Mouse (Mus musculus): ENCODE results near the gene Tspan1. TPM values are rescaled to one million over a fixed set of nuclear protein-coding genes. Genes with fewer than 3 reads are reported as not detected.

Gene Tspan1
- polyA plus RNA-seq (2015; fragmentation: Nextera tagmentation; extraction: Ambion mirVana) = 16.5 and 20.0 TPM in 2 replicates

DNA sequence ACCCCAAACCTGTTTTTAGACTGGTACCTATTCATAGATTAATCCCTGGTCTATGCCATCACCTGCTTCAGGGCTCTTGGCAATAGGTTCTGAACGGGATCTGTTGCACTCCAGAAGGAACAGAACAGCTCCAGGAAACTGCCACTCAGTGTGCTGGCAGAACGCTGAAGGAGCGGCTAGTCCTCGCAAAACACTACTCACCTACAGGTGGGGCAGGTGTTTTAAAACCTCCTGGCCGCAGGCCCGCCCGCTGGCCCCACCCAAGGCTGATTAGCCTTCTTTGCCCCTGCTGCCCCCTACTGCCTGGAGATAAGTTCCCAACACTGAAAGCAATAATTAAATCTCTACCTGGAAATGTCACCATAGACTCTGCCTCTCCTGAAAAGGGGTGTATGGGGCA, at the start of gene Tspan1:
TSS of gene Tspan1 (minus strand) at position 198 of the 400 bp plus-strand sequence.
- ATAC-seq (replicated peaks; ENCODE audit: low FRiP score, low read depth) = no peak
- Histone ChIP-seq H3K9me3 (replicated peaks; ENCODE audit: low read length) (no peaks in the 10 kb centered on the region), H3K4me3 (replicated peaks; ENCODE audit: low read depth, low read length) (no peak within 1 kb of the TSS), H3K4me2 (ENCODE audit: low read length) (no peak within 1 kb of the TSS), H3K27ac (no peak within 1 kb of the TSS), H3K27me3 (ENCODE audit: insufficient read depth, low read length) (no peaks in the 10 kb centered on the region), H3K9ac (ENCODE audit: low read depth, low read length) (no peak within 1 kb of the TSS), H3K36me3 (ENCODE audit: insufficient read depth, low read length) (no peaks in the 10 kb centered on the region), H3K4me1 (replicated peaks; ENCODE audit: insufficient read depth, low read length) (peaks cover 9% of the 10 kb centered on the region; the same call in 1 of the 2 replicates)
- no peak for DNase-seq (ENCODE audit: low spot score)
- peak; percentile 60 for TF ChIP-seq CTCF (IDR thresholded peaks at IDR 0.05; ENCODE audit: low read depth)
- 25% methylated on average over 7 of the region's 7 CpGs for WGBS

DNA sequence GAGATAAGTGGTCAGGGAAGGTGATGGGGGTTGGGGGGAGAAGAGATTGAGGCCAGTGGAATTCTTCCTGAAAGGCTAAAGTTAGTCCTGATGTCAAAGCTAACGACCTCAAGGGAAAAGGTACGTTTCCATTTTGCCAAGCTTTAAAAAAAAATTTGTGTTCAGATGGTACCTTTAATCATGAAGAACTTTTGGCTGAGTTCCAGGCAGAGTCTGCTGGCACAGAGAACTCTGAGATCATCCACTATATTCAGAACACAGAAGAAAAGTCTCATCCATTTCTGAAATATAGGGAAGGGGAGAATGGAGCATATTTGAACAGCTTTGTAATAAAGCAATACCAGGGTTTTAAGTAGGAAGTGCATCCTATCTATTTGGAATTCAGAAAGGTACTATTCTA, 49.6 kb upstream of the Tspan1 start:
- WGBS = 62% methylated on average over 2 of the region's 2 CpGs

DNA sequence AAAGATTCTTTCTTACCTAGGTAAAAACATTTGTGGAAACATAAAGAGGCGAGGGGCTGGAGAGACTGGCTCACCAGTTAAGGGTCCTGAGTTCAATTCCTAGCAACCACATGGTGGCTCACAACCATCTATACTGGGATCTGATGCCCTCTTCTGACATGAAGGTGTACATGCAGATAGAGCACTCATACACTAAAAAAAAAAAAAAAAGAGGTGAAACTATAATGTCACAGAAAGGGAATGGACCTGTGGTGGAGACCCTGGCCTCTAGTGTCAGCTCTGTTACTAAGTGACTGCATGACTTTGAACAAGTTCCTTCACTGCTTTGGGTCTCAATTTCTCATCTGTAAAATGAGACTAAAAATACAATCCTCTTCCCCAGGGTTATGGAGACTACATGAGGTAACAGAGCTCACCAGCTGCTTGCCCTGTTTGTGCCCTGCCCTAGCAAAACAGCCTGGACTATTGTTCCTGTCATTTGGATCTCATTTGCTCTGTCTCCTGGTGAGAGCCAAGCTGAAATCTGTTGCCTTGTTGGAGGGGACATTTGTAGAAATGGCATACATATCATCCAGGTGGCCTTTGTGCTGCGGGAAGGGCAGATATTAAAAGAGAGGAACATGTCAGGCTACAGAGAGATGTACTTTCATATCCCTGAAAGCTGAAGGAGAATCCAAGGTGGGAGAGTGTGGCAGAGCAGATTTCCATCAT, 48.6 kb upstream of the Tspan1 start:
- H3K27me3 ChIP-seq (ENCODE audit: insufficient read depth, low read length) = no peaks in the 10 kb centered on the region
- no peaks in the 10 kb centered on the region for H3K36me3 ChIP-seq (ENCODE audit: insufficient read depth, low read length)
- H3K9ac ChIP-seq (ENCODE audit: low read depth, low read length) = no peak overlapping the region
- 89% methylated on average over 2 of the region's 2 CpGs for WGBS
- H3K4me3 ChIP-seq (replicated peaks; ENCODE audit: low read depth, low read length) = no peak overlapping the region
- H3K4me1 ChIP-seq (replicated peaks; ENCODE audit: insufficient read depth, low read length) = 0 out of 2 replicates have a peak, but pooled peaks cover 5% of the 10 kb centered on the region
- peak; percentile 11; the same call in 1 of the 2 replicates for TF ChIP-seq CTCF (IDR thresholded peaks at IDR 0.05; ENCODE audit: low read depth)
- H3K27ac ChIP-seq = no peak overlapping the region
- H3K4me2 ChIP-seq (ENCODE audit: low read length) = no peak overlapping the region
- no peaks in the 10 kb centered on the region for H3K9me3 ChIP-seq (replicated peaks; ENCODE audit: low read length)
- no peak for ATAC-seq (replicated peaks; ENCODE audit: low FRiP score, low read depth)
- DNase-seq (ENCODE audit: low spot score) = no peak

More for the DNA sequence above, 49.6 kb upstream of the Tspan1 start:
- ATAC-seq (replicated peaks; ENCODE audit: low FRiP score, low read depth) (no peak), DNase-seq (ENCODE audit: low spot score) (no peak)
- no peak for TF ChIP-seq CTCF (IDR thresholded peaks at IDR 0.05; ENCODE audit: low read depth)
- H3K9me3 ChIP-seq (replicated peaks; ENCODE audit: low read length) = no peaks in the 10 kb centered on the region
- H3K4me2 ChIP-seq (ENCODE audit: low read length) = no peak overlapping the region
- no peak overlapping the region for H3K9ac ChIP-seq (ENCODE audit: low read depth, low read length)
- H3K4me1 ChIP-seq (replicated peaks; ENCODE audit: insufficient read depth, low read length) = 0 out of 2 replicates have a peak, but pooled peaks cover 5% of the 10 kb centered on the region
- no peaks in the 10 kb centered on the region for H3K36me3 ChIP-seq (ENCODE audit: insufficient read depth, low read length)
- no peak overlapping the region for H3K27ac ChIP-seq
- H3K4me3 ChIP-seq (replicated peaks; ENCODE audit: low read depth, low read length) = no peak overlapping the region
- H3K27me3 ChIP-seq (ENCODE audit: insufficient read depth, low read length) = no peaks in the 10 kb centered on the region

DNA sequence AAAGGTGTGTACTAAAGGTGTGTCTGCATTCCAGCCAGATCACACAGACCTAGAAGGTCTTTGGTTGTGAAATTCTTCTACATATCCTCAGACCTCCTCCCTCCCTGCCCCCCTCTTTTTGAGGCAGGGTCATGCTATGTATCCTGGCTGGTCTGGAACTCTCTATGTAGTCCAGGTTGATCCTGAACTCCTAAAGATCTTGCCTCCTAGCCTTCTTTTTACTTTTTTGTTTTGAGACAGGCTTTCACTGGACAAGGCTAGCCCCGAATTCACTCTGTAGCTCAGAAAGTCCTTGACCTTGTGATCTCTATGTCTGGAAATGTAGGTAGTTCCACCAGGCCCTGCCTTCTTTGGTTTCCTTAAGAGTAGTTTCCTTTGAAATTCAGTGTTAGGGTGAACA, 41.5 kb upstream of the Tspan1 start:
- 78% methylated on average over 1 of the region's 1 CpGs for WGBS
- ATAC-seq (replicated peaks; ENCODE audit: low FRiP score, low read depth) = no peak
- no peak overlapping the region for H3K4me2 ChIP-seq (ENCODE audit: low read length)

DNA sequence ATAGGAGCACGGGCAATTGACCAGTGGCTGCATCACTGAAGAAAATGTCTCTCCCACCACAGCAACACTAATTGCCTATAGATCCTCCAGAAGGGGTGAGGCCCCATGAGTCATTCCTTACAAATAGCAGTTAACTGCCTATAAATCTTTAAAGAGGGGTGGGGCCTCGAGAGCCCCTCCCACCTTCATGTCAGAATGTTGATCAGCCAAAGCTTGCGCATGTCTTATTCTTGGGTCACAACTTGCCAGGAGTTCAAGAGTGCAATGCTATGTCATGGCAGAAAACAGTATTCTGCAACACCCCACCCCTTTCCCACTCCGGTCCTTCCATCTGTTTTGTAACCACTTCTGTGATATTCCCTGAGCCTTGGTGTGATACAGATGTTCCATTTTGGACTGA, 39.1 kb upstream of the Tspan1 start:
- no peaks in the 10 kb centered on the region for H3K4me1 ChIP-seq (replicated peaks; ENCODE audit: insufficient read depth, low read length)
- H3K4me3 ChIP-seq (replicated peaks; ENCODE audit: low read depth, low read length) = no peak overlapping the region
- H3K27ac ChIP-seq = no peak overlapping the region
- no peak for DNase-seq (ENCODE audit: low spot score)
- no peak for TF ChIP-seq CTCF (IDR thresholded peaks at IDR 0.05; ENCODE audit: low read depth)
- no peak overlapping the region for H3K4me2 ChIP-seq (ENCODE audit: low read length)
- no peaks in the 10 kb centered on the region for H3K36me3 ChIP-seq (ENCODE audit: insufficient read depth, low read length)
- WGBS = 66% methylated on average over 4 of the region's 4 CpGs
- H3K9ac ChIP-seq (ENCODE audit: low read depth, low read length) = no peak overlapping the region
- H3K9me3 ChIP-seq (replicated peaks; ENCODE audit: low read length) = no peaks in the 10 kb centered on the region
- H3K27me3 ChIP-seq (ENCODE audit: insufficient read depth, low read length) = no peaks in the 10 kb centered on the region
- ATAC-seq (replicated peaks; ENCODE audit: low FRiP score, low read depth) = no peak

More for the DNA sequence above, 41.5 kb upstream of the Tspan1 start:
- Histone ChIP-seq H3K9ac (ENCODE audit: low read depth, low read length) (no peak overlapping the region), H3K4me3 (replicated peaks; ENCODE audit: low read depth, low read length) (no peak overlapping the region), H3K4me1 (replicated peaks; ENCODE audit: insufficient read depth, low read length) (no peaks in the 10 kb centered on the region), H3K27ac (no peak overlapping the region), H3K27me3 (ENCODE audit: insufficient read depth, low read length) (no peaks in the 10 kb centered on the region), H3K36me3 (ENCODE audit: insufficient read depth, low read length) (no peaks in the 10 kb centered on the region), H3K9me3 (replicated peaks; ENCODE audit: low read length) (no peaks in the 10 kb centered on the region)
- no peak for TF ChIP-seq CTCF (IDR thresholded peaks at IDR 0.05; ENCODE audit: low read depth)
- no peak for DNase-seq (ENCODE audit: low spot score)

DNA sequence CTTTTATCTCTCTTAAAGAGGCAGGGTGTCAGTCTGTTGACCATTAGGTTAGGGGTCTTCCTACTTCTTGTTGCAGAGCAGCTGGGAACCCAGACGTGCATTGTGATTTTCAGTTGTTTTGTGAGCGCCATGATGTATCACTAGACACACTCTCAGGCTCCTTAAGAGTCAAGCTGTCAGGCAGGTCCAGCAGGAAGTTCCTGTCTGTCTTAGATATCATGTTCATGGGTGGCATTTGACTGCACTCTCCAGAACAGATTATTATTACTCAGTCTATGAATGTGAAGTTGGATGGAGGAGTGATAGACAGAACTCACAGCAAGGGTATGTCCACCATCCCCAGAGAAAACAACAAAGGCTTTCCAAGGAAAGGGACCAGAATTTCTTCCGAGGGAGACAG, 37.0 kb upstream of the Tspan1 start:
- DNase-seq (ENCODE audit: low spot score) (no peak), ATAC-seq (replicated peaks; ENCODE audit: low FRiP score, low read depth) (no peak)
- Histone ChIP-seq H3K27ac (no peak overlapping the region), H3K9ac (ENCODE audit: low read depth, low read length) (no peak overlapping the region), H3K36me3 (ENCODE audit: insufficient read depth, low read length) (no peaks in the 10 kb centered on the region), H3K4me3 (replicated peaks; ENCODE audit: low read depth, low read length) (no peak overlapping the region), H3K4me2 (ENCODE audit: low read length) (no peak overlapping the region), H3K27me3 (ENCODE audit: insufficient read depth, low read length) (no peaks in the 10 kb centered on the region), H3K4me1 (replicated peaks; ENCODE audit: insufficient read depth, low read length) (no peaks in the 10 kb centered on the region), H3K9me3 (replicated peaks; ENCODE audit: low read length) (no peaks in the 10 kb centered on the region)
- no peak for TF ChIP-seq CTCF (IDR thresholded peaks at IDR 0.05; ENCODE audit: low read depth)
- WGBS = 60% methylated on average over 3 of the region's 3 CpGs
